Mouse (Mus musculus) B cell, adult 2 months (primary cell): ENCODE results near the gene Kcnmb3.

Source experiments
- DNase-seq, 2 experiments: peaks; one replicate each; pipeline ENCODE4 v3.0.0; 2022

The Kcnmb3 gene

GRCm38 (mm10) chr3:32428921-32429320, 63.1 kb downstream of the Kcnmb3 start:
- no peak for DNase-seq

GRCm38 (mm10) chr3:32428361-32428760, 63.7 kb downstream of the Kcnmb3 start:
- no peak for DNase-seq

GRCm38 (mm10) chr3:32427695-32428094, 64.3 kb downstream of the Kcnmb3 start:
- DNase-seq: no peak
